Mouse (Mus musculus) MEL (cell line): ENCODE measurements around the gene Cldn9. TPM values are rescaled to one million over a fixed set of nuclear protein-coding genes. Genes with fewer than 3 reads are reported as not detected.

Source experiments
- DNase-seq: peaks from one replicate; pipeline ENCODE4 v3.0.0; 2011; ENCODE audit warnings: low read depth, low spot score
- H3K27ac ChIP-seq: 2 replicates; pipeline ENCODE4 v1.5.1; 2012; ENCODE audit warnings: low read depth, mild to moderate bottlenecking, control low read depth, low read length, moderate library complexity; ENCODE audit not compliant: control insufficient read depth
- H3K27me3 ChIP-seq, 2 experiments: fragments of 150-350 bp in 1 of 2; sonication (generic) in 1 of 2; 2 replicates each; pipeline ENCODE4 v1.6.1; 2012; ENCODE audit warnings: low read length in 2 of 2, mild to moderate bottlenecking in 2 of 2, improper control_type of control experiment in 1 of 2, moderate library complexity in 1 of 2; ENCODE audit not compliant: insufficient read depth in 2 of 2, control insufficient read depth in 1 of 2
- H3K36me3 ChIP-seq, 2 experiments: 2 replicates each; pipeline ENCODE4 v1.6.1; 2012 to 2014; ENCODE audit warnings: low read length in 2 of 2, improper control_type of control experiment in 1 of 2, inconsistent platforms in 1 of 2, mild to moderate bottlenecking in 1 of 2; ENCODE audit not compliant: insufficient read depth in 2 of 2, control insufficient read depth in 1 of 2
- H3K4me1 ChIP-seq, 2 experiments: fragments of 150-350 bp in 1 of 2; sonication (generic) in 1 of 2; 2 replicates each; pipeline ENCODE4 v1.6.1; 2012; ENCODE audit warnings: low read length in 2 of 2, improper control_type of control experiment in 1 of 2, mild to moderate bottlenecking in 1 of 2; ENCODE audit not compliant: insufficient read depth in 2 of 2, control insufficient read depth in 1 of 2
- H3K4me3 ChIP-seq, 2 experiments: fragments of 150-350 bp in 1 of 2; sonication (generic) in 1 of 2; 2 replicates each; pipeline ENCODE4 v1.5.1; 2012; ENCODE audit warnings: low read depth in 2 of 2, low read length in 2 of 2, mild to moderate bottlenecking in 2 of 2, moderate library complexity in 2 of 2, control low read depth in 1 of 2, improper control_type of control experiment in 1 of 2; ENCODE audit not compliant: control insufficient read depth in 1 of 2, insufficient read depth in 1 of 2
- H3K79me2 ChIP-seq: 2 replicates; pipeline ENCODE4 v1.6.1; 2012; ENCODE audit warnings: mild to moderate bottlenecking, low read length, moderate library complexity; ENCODE audit not compliant: control insufficient read depth, poor library complexity, insufficient read depth
- H3K9ac ChIP-seq: 2 replicates; pipeline ENCODE4 v1.6.1; 2012; ENCODE audit warnings: low read depth, mild to moderate bottlenecking, control low read depth, low read length, moderate library complexity; ENCODE audit not compliant: control insufficient read depth, poor library complexity, severe bottlenecking
- H3K9me3 ChIP-seq: fragments of 150-350 bp; sonication (generic); replicated peaks from 2 replicates; pipeline ENCODE4 v1.6.1; 2012; ENCODE audit warnings: mild to moderate bottlenecking, low read length, improper control_type of control experiment, moderate library complexity; ENCODE audit not compliant: insufficient read depth
- BHLHE40 ChIP-seq: IDR thresholded peaks from 2 replicates; pipeline ENCODE4 v1.6.1; 2012; ENCODE audit warnings: low read depth, mild to moderate bottlenecking, inconsistent platforms, low read length, improper control_type of control experiment, borderline replicate concordance
- CHD1 ChIP-seq: IDR thresholded peaks from 2 replicates; pipeline ENCODE4 v1.6.1; 2012; ENCODE audit warnings: low read depth, mild to moderate bottlenecking, inconsistent platforms, low read length, improper control_type of control experiment
- CTCF ChIP-seq, 3 experiments: IDR thresholded peaks in 2 of 3; conservative IDR thresholded peaks in 1 of 3; 2 replicates each; pipeline ENCODE4 v1.5.1; 2011 to 2012; ENCODE audit warnings: low read length in 3 of 3, low read depth in 2 of 3, mild to moderate bottlenecking in 2 of 3, improper control_type of control experiment in 1 of 3, inconsistent platforms in 1 of 3, mixed read lengths in 1 of 3, moderate library complexity in 1 of 3; ENCODE audit not compliant: control insufficient read depth in 1 of 3, insufficient read depth in 1 of 3, poor library complexity in 1 of 3, severe bottlenecking in 1 of 3
- E2F4 ChIP-seq: IDR thresholded peaks from 2 replicates; pipeline ENCODE4 v1.6.1; 2011; ENCODE audit warnings: low read depth, low read length, improper control_type of control experiment, borderline replicate concordance
- HCFC1 ChIP-seq: IDR thresholded peaks from 2 replicates; pipeline ENCODE4 v1.6.1; 2012; ENCODE audit warnings: low read depth, mild to moderate bottlenecking, inconsistent platforms, low read length, improper control_type of control experiment, moderate library complexity
- KAT2A ChIP-seq: conservative IDR thresholded peaks from 2 replicates; pipeline ENCODE4 v1.6.1; 2012; ENCODE audit warnings: low read depth, low read length, improper control_type of control experiment, inconsistent platforms
- MAFK ChIP-seq: IDR thresholded peaks from 2 replicates; pipeline ENCODE4 v1.6.1; 2011; ENCODE audit warnings: low read depth, mild to moderate bottlenecking, low read length, improper control_type of control experiment, borderline replicate concordance
- MAX ChIP-seq: IDR thresholded peaks from 2 replicates; pipeline ENCODE4 v1.6.1; 2011; ENCODE audit warnings: low read length, improper control_type of control experiment
- MEF2A ChIP-seq: IDR thresholded peaks from 2 replicates; pipeline ENCODE4 v1.6.1; 2014; ENCODE audit warnings: low read depth, mild to moderate bottlenecking, inconsistent platforms, low read length, improper control_type of control experiment; ENCODE audit not compliant: poor library complexity, insufficient replicate concordance, severe bottlenecking; ENCODE audit errors: extremely low read depth
- MXI1 ChIP-seq: IDR thresholded peaks from 2 replicates; pipeline ENCODE4 v1.6.1; 2011; ENCODE audit warnings: mild to moderate bottlenecking, low read depth, low read length, improper control_type of control experiment
- MYC ChIP-seq: IDR thresholded peaks from 2 replicates; pipeline ENCODE4 v1.6.1; 2011; ENCODE audit warnings: low read depth, mild to moderate bottlenecking, low read length, improper control_type of control experiment, moderate library complexity
- POLR2A ChIP-seq, 2 experiments: IDR thresholded peaks; 2 replicates each; pipeline ENCODE4 v1.6.1; 2011 to 2012; ENCODE audit warnings: low read length in 2 of 2, mild to moderate bottlenecking in 2 of 2, control low read depth in 1 of 2, improper control_type of control experiment in 1 of 2, low read depth in 1 of 2, moderate library complexity in 1 of 2; ENCODE audit not compliant: control insufficient read depth in 1 of 2, insufficient read depth in 1 of 2, poor library complexity in 1 of 2
- POLR2AphosphoS5 ChIP-seq: IDR thresholded peaks from 2 replicates; pipeline ENCODE4 v1.6.1; 2012; ENCODE audit warnings: low read depth, borderline replicate concordance, mild to moderate bottlenecking, inconsistent platforms, low read length, moderate library complexity, mixed read lengths
- RCOR1 ChIP-seq: IDR thresholded peaks from 2 replicates; pipeline ENCODE4 v1.6.1; 2012; ENCODE audit warnings: low read depth, mild to moderate bottlenecking, inconsistent platforms, low read length, improper control_type of control experiment
- TAL1 ChIP-seq: IDR thresholded peaks from 2 replicates; pipeline ENCODE4 v1.6.1; 2012; ENCODE audit warnings: mild to moderate bottlenecking, inconsistent platforms, low read length, moderate library complexity, mixed read lengths
- TBP ChIP-seq: IDR thresholded peaks from 2 replicates; pipeline ENCODE4 v1.8.0; 2011; ENCODE audit warnings: low read depth, low read length, improper control_type of control experiment
- TCF12 ChIP-seq: IDR thresholded peaks from 2 replicates; pipeline ENCODE4 v1.6.1; 2014; ENCODE audit warnings: low read depth, mild to moderate bottlenecking, inconsistent platforms, low read length, improper control_type of control experiment, moderate library complexity
- UBTF ChIP-seq: IDR thresholded peaks from 2 replicates; pipeline ENCODE4 v1.6.1; 2012; ENCODE audit warnings: low read depth, mild to moderate bottlenecking, inconsistent platforms, low read length, improper control_type of control experiment, moderate library complexity, borderline replicate concordance; ENCODE audit not compliant: insufficient read depth
- USF2 ChIP-seq, 2 experiments: IDR thresholded peaks; 2 replicates each; pipeline ENCODE4 v1.6.1; 2011 to 2012; ENCODE audit warnings: improper control_type of control experiment in 2 of 2, low read length in 2 of 2, borderline replicate concordance in 1 of 2, inconsistent platforms in 1 of 2, low read depth in 1 of 2, mild to moderate bottlenecking in 1 of 2; ENCODE audit not compliant: insufficient read depth in 1 of 2
- ZKSCAN1 ChIP-seq: IDR thresholded peaks from 2 replicates; pipeline ENCODE4 v1.6.1; 2012; ENCODE audit warnings: low read depth, mild to moderate bottlenecking, inconsistent platforms, low read length, improper control_type of control experiment, moderate library complexity
- polyA plus RNA-seq, 2 experiments: library from polyadenylated mRNA; stranded (reverse) in 1 of 2; unstranded in 1 of 2; fragments of >175 nt in 1 of 2; fragments of >200 nt in 1 of 2; gene quantifications; 2 replicates each; pipeline versions ENCODE4 v1.2.1 to v1.2.4; 2012; ENCODE audit warnings: low replicate concordance in 2 of 2, low read depth in 1 of 2; ENCODE audit not compliant: insufficient read length in 2 of 2, insufficient read depth in 1 of 2, missing spikeins in 1 of 2
- total RNA-seq: library from RNA; depleted of rRNA; stranded (reverse); fragments of 300-350 nt; gene quantifications from 2 replicates; pipeline ENCODE4 v1.2.3, GENCODE M21; 2012

Gene Cldn9
- total and polyA plus RNA-seq, 3 experiments, result 0.18 to 0.19 TPM; not detected in 1

- H3K36me3 ChIP-seq, result peaks cover 0 to 9% of the 10 kb centered on the region in 2 experiments; a peak in 2 of 4 replicates
- H3K27me3 ChIP-seq, result peaks cover 0 to 3% of the 10 kb centered on the region in 2 experiments; a peak in 2 of 4 replicates
- H3K9me3 ChIP-seq, result no peaks in the 10 kb centered on the region
- DNase-seq, result no peak
- TF ChIP-seq POLR2A (IDR thresholded peaks at IDR 0.05; ENCODE audit: control insufficient read depth in 1 of 2, insufficient read depth in 1 of 2, low read depth in 1 of 2, low read length in 2 of 2, poor library complexity in 1 of 2) (no peak), TAL1 (no peak), MEF2A (no peak), USF2 (IDR thresholded peaks at IDR 0.05; ENCODE audit: borderline replicate concordance in 1 of 2, insufficient read depth in 1 of 2, low read depth in 1 of 2, low read length in 2 of 2) (no peak), TBP (no peak), HCFC1 (no peak), CTCF (IDR thresholded peaks at IDR 0.05 in 2 of 3, conservative IDR thresholded peaks at IDR 0.05 in 1 of 3; ENCODE audit: control insufficient read depth in 1 of 3, insufficient read depth in 1 of 3, low read depth in 2 of 3, low read length in 3 of 3, poor library complexity in 1 of 3, severe bottlenecking in 1 of 3) (no peak), ZKSCAN1 (no peak), CHD1 (no peak)
- H3K27ac ChIP-seq, result no peak within 1 kb of the TSS
- no peak within 1 kb of the TSS for H3K4me3 ChIP-seq
- H3K9ac ChIP-seq, result no peak within 1 kb of the TSS
- peaks cover 2 to 16% of the 10 kb centered on the region in 2 experiments; a peak in 3 of 4 replicates for H3K4me1 ChIP-seq
- peaks cover 8% of the 10 kb centered on the region for H3K79me2 ChIP-seq
Observed at GRCm38 (mm10) chr17:23722376-23723125, 38.7 kb upstream of the Cldn9 start, which contains the start of gene 1520401A03Rik. Gene 1520401A03Rik, minus strand, starts transcription at chr17:23722783.

- H3K9me3 ChIP-seq, result no peaks in the 10 kb centered on the region
- peaks cover 0 to 5% of the 10 kb centered on the region in 2 experiments; a peak in 2 of 4 replicates for H3K36me3 ChIP-seq
- no peak overlapping the region for H3K27ac ChIP-seq
- H3K4me3 ChIP-seq, result no peak overlapping the region
- peaks cover 0 to 10% of the 10 kb centered on the region in 2 experiments; a peak in 2 of 4 replicates for H3K4me1 ChIP-seq
- H3K9ac ChIP-seq, result no peak overlapping the region
- no peak for DNase-seq
- peaks cover 6% of the 10 kb centered on the region for H3K79me2 ChIP-seq
- H3K27me3 ChIP-seq, result peaks cover 0 to 3% of the 10 kb centered on the region in 2 experiments; a peak in 2 of 4 replicates
- TF ChIP-seq TCF12 (no peak), MEF2A (no peak), POLR2A (IDR thresholded peaks at IDR 0.05; ENCODE audit: control insufficient read depth in 1 of 2, insufficient read depth in 1 of 2, low read depth in 1 of 2, low read length in 2 of 2, poor library complexity in 1 of 2) (no peak), MAFK (no peak), MAX (no peak), POLR2AphosphoS5 (no peak), KAT2A (no peak), CHD1 (no peak), MYC (no peak), RCOR1 (no peak), UBTF (no peak), MXI1 (no peak), E2F4 (no peak), HCFC1 (no peak), BHLHE40 (no peak)
- TF ChIP-seq, all 39 proteins: peak for 0
Observed at GRCm38 (mm10) chr17:23721886-23722285, 38.1 kb upstream of the Cldn9 start.
